Mouse (Mus musculus) myocyte (in vitro differentiated cells): ENCODE results near the gene Rpp30.
A peak's percentile ranks its signal among the peaks of the same experiment; 100 is the strongest.

Experiments
- CEBPB ChIP-seq: IDR thresholded peaks from 2 replicates; pipeline ENCODE4 v1.6.1; 2011; ENCODE audit warnings: mild to moderate bottlenecking, moderate library complexity; ENCODE audit not compliant: poor library complexity, insufficient read depth, severe bottlenecking
- E2F4 ChIP-seq: IDR thresholded peaks from one replicate; pipeline ENCODE4 v1.6.1; 2011; ENCODE audit warnings: mild to moderate bottlenecking, control low read depth, moderate library complexity; ENCODE audit not compliant: insufficient read depth
- MAX ChIP-seq: IDR thresholded peaks from one replicate; pipeline ENCODE4 v1.6.1; 2011; ENCODE audit warnings: low read depth, mild to moderate bottlenecking, control low read depth
- MYOD1 ChIP-seq, 3 experiments: IDR thresholded peaks; one replicate each; pipeline ENCODE4 v1.6.1; 2011; ENCODE audit warnings: control low read depth in 2 of 3, low read depth in 2 of 3, mild to moderate bottlenecking in 2 of 3, moderate library complexity in 1 of 3; ENCODE audit not compliant: insufficient read length in 2 of 3, control insufficient read depth in 1 of 3
- MYOG ChIP-seq, 3 experiments: IDR thresholded peaks; one replicate each; pipeline ENCODE4 v1.6.1; 2011; ENCODE audit warnings: control low read depth in 2 of 3, low read depth in 2 of 3, mild to moderate bottlenecking in 2 of 3; ENCODE audit not compliant: insufficient read length in 2 of 3, control insufficient read depth in 1 of 3, insufficient read depth in 1 of 3
- POLR2A ChIP-seq: IDR thresholded peaks from one replicate; pipeline ENCODE4 v1.6.1; 2011; ENCODE audit warnings: low read depth, mild to moderate bottlenecking, control low read depth, moderate library complexity; ENCODE audit not compliant: insufficient read length
- POLR2AphosphoS2 ChIP-seq: IDR thresholded peaks from one replicate; pipeline ENCODE4 v1.6.1; 2011; ENCODE audit warnings: low read depth, control low read depth; ENCODE audit not compliant: insufficient read length
- REST ChIP-seq: IDR thresholded peaks from one replicate; pipeline ENCODE4 v1.6.1; 2011; ENCODE audit warnings: mild to moderate bottlenecking, control low read depth, moderate library complexity; ENCODE audit not compliant: insufficient read depth, insufficient read length
- SRF ChIP-seq: IDR thresholded peaks from one replicate; pipeline ENCODE4 v1.6.1; 2011; ENCODE audit warnings: low read depth; ENCODE audit not compliant: control insufficient read depth, insufficient read length
- TCF12 ChIP-seq: IDR thresholded peaks from one replicate; pipeline ENCODE4 v1.6.1; 2011; ENCODE audit warnings: mild to moderate bottlenecking, control low read depth; ENCODE audit not compliant: poor library complexity, insufficient read depth, severe bottlenecking
- TCF3 ChIP-seq: IDR thresholded peaks from one replicate; pipeline ENCODE4 v1.6.1; 2011; ENCODE audit warnings: low read depth, control low read depth; ENCODE audit not compliant: insufficient read length
- USF1 ChIP-seq: IDR thresholded peaks from one replicate; pipeline ENCODE4 v1.6.1; 2011; ENCODE audit warnings: low read depth, mild to moderate bottlenecking, control low read depth, moderate library complexity

- TF ChIP-seq TCF12, result peak; percentile 73
- TF ChIP-seq SRF, result peak; percentile 72
- peak; percentile 88 to 98 (median 96) for TF ChIP-seq MYOG (IDR thresholded peaks at IDR 0.05; ENCODE audit: control insufficient read depth in 1 of 3, insufficient read depth in 1 of 3, insufficient read length in 2 of 3, low read depth in 2 of 3)
- peak; percentile 40 for TF ChIP-seq POLR2AphosphoS2
- TF ChIP-seq POLR2A, result peak; percentile 49
- TF ChIP-seq MAX, result no peak
- no peak for TF ChIP-seq E2F4
- no peak for TF ChIP-seq USF1
- TF ChIP-seq REST, result no peak
- TF ChIP-seq MYOD1 (IDR thresholded peaks at IDR 0.05; ENCODE audit: control insufficient read depth in 1 of 3, insufficient read length in 2 of 3, low read depth in 2 of 3), result peak; percentile 82 to 98 (median 97)
- peak; percentile 95 for TF ChIP-seq CEBPB
- peak; percentile 80 for TF ChIP-seq TCF3
These were observed 36.4 kb downstream of the Rpp30 start, which contains the start of gene Ankrd1 for GRCm38 (mm10) chr19:36119783-36120471.
